Mouse (Mus musculus): ENCODE measurements at regions not wholly inside any gene's neighbourhood (a gene's known extent, or its start where the extent isn't known, plus 50 kb on each side); places are given as distances from the start of the nearest gene placed in this dataset.
A peak's percentile ranks its signal among the peaks of the same experiment; 100 is the strongest.

GRCm38 (mm10) chr9:24943830-24944229, 145.4 kb upstream of the Gm10181 start:
- no peak for DNase-seq

- no peak for DNase-seq
These were observed 136.7 kb upstream of the Gm10181 start for GRCm38 (mm10) chr9:24952516-24952915.

GRCm38 (mm10) chr9:24955641-24956040, 133.6 kb upstream of the Gm10181 start:
- no peak for DNase-seq

GRCm38 (mm10) chr9:24956566-24956965, 132.7 kb upstream of the Gm10181 start:
- DNase-seq: no peak

GRCm38 (mm10) chr9:24963290-24963689, 125.9 kb upstream of the Gm10181 start:
- no peak for DNase-seq

GRCm38 (mm10) chr9:24967571-24967970, 121.7 kb upstream of the Gm10181 start:
- no peak for DNase-seq

GRCm38 (mm10) chr9:24974021-24974741, 115.0 kb upstream of the Gm10181 start:
- peak in 1 of 2 experiments; percentile 5 for DNase-seq

- no peak for DNase-seq
These were observed 106.4 kb upstream of the Gm10181 start for GRCm38 (mm10) chr9:24982796-24983195.

- DNase-seq: no peak
These were observed 94.7 kb upstream of the Gm10181 start for GRCm38 (mm10) chr9:24994491-24994890.

GRCm38 (mm10) chr9:25021095-25021691, 68.0 kb upstream of the Gm10181 start:
- no peak for DNase-seq

- DNase-seq: no peak
These were observed 66.8 kb upstream of the Gm10181 start for GRCm38 (mm10) chr9:25022439-25022838.

GRCm38 (mm10) chr9:25024486-25024885, 64.7 kb upstream of the Gm10181 start:
- DNase-seq: no peak

GRCm38 (mm10) chr9:25027581-25027980, 61.6 kb upstream of the Gm10181 start:
- peak; percentile 31 to 51 for DNase-seq

- no peak for DNase-seq
These were observed 60.9 kb upstream of the Gm10181 start for GRCm38 (mm10) chr9:25028305-25028704.

- no peak for DNase-seq
These were observed 57.8 kb upstream of the Gm10181 start for GRCm38 (mm10) chr9:25031466-25031865.
